Mouse (Mus musculus): ENCODE measurements around the gene Ang. TPM values are rescaled to one million over a fixed set of nuclear protein-coding genes. Genes with fewer than 3 reads are reported as not detected.

Ang gene
- 5.4 TPM for polyA plus RNA-seq (2015; fragmentation: Illumina TruSeq; extraction: RNeasy Lipid Tissue Mini Kit (QIAGEN cat#74804); ENCODE audit: insufficient read depth, low replicate concordance)

GRCm38 (mm10) chr14:51090921-51091900, at the start of gene Ang, which contains the start of gene Rnase4:
Ang (plus strand) TSS chr14:51091150.
Rnase4 (plus strand) TSS chr14:51091077.

GRCm38 (mm10) chr14:51041769-51042168, 49.2 kb upstream of the Ang start, which contains the start of gene Rnase9:
Rnase9 (minus strand) TSS chr14:51041869.

GRCm38 (mm10) chr14:51050063-51050462, 40.9 kb upstream of the Ang start, which contains the start of gene Rnase11:
Rnase11 (minus strand) TSS chr14:51050163.

GRCm38 (mm10) chr14:51057401-51057831, 33.5 kb upstream of the Ang start, which contains the start of gene Rnase12:
Rnase12 (minus strand) TSS chr14:51057661.

GRCm38 (mm10) chr14:51074335-51074734, 16.6 kb upstream of the Ang start, which contains the start of gene Olfr750:
Olfr750 (minus strand) TSS chr14:51074435.

GRCm38 (mm10) chr14:51113916-51114560, 23.1 kb downstream of the Ang start, which contains the start of gene Eddm3b:
Eddm3b (plus strand) TSS chr14:51114426.

GRCm38 (mm10) chr14:51146685-51147084, 55.7 kb downstream of the Ang start, which contains the start of gene Rnase1:
Rnase1 (minus strand) TSS chr14:51146785.

Other genes with a start within 250 kb of the Ang start
- 58.6 TPM for gene Tep1, start 220.6 kb upstream of the Ang start, polyA plus RNA-seq (2015; fragmentation: Illumina TruSeq; extraction: RNeasy Lipid Tissue Mini Kit (QIAGEN cat#74804); ENCODE audit: insufficient read depth, low replicate concordance)
- 0.44 TPM for gene Klhl33, start 193.6 kb upstream of the Ang start, polyA plus RNA-seq (2015; fragmentation: Illumina TruSeq; extraction: RNeasy Lipid Tissue Mini Kit (QIAGEN cat#74804); ENCODE audit: insufficient read depth, low replicate concordance)
- 54.5 TPM for gene Osgep, start 166.3 kb upstream of the Ang start, polyA plus RNA-seq (2015; fragmentation: Illumina TruSeq; extraction: RNeasy Lipid Tissue Mini Kit (QIAGEN cat#74804); ENCODE audit: insufficient read depth, low replicate concordance)
- gene Apex1, start 166.2 kb upstream of the Ang start, polyA plus RNA-seq (2015; fragmentation: Illumina TruSeq; extraction: RNeasy Lipid Tissue Mini Kit (QIAGEN cat#74804); ENCODE audit: insufficient read depth, low replicate concordance) = 60.1 TPM
- gene Pip4p1, start 160.3 kb upstream of the Ang start, polyA plus RNA-seq (2015; fragmentation: Illumina TruSeq; extraction: RNeasy Lipid Tissue Mini Kit (QIAGEN cat#74804); ENCODE audit: insufficient read depth, low replicate concordance) = 134 TPM
- gene Pnp, start 160.1 kb upstream of the Ang start, polyA plus RNA-seq (2015; fragmentation: Illumina TruSeq; extraction: RNeasy Lipid Tissue Mini Kit (QIAGEN cat#74804); ENCODE audit: insufficient read depth, low replicate concordance) = 58.5 TPM
- 76.0 TPM for gene Gm49342, start 146.6 kb upstream of the Ang start, polyA plus RNA-seq (2015; fragmentation: Illumina TruSeq; extraction: RNeasy Lipid Tissue Mini Kit (QIAGEN cat#74804); ENCODE audit: insufficient read depth, low replicate concordance)
- 4.6 TPM for gene Pnp2, start 135.2 kb upstream of the Ang start, polyA plus RNA-seq (2015; fragmentation: Illumina TruSeq; extraction: RNeasy Lipid Tissue Mini Kit (QIAGEN cat#74804); ENCODE audit: insufficient read depth, low replicate concordance)
- 0.26 TPM for gene Rnase10, start 83.4 kb upstream of the Ang start, polyA plus RNA-seq (2015; fragmentation: Illumina TruSeq; extraction: RNeasy Lipid Tissue Mini Kit (QIAGEN cat#74804); ENCODE audit: insufficient read depth, low replicate concordance)
- not detected for gene Rnase9, start 49.3 kb upstream of the Ang start, polyA plus RNA-seq (2015; fragmentation: Illumina TruSeq; extraction: RNeasy Lipid Tissue Mini Kit (QIAGEN cat#74804); ENCODE audit: insufficient read depth, low replicate concordance)
- gene Rnase11, start 41.0 kb upstream of the Ang start, polyA plus RNA-seq (2015; fragmentation: Illumina TruSeq; extraction: RNeasy Lipid Tissue Mini Kit (QIAGEN cat#74804); ENCODE audit: insufficient read depth, low replicate concordance) = not detected
- 4.4 TPM for gene Rnase12, start 33.5 kb upstream of the Ang start, polyA plus RNA-seq (2015; fragmentation: Illumina TruSeq; extraction: RNeasy Lipid Tissue Mini Kit (QIAGEN cat#74804); ENCODE audit: insufficient read depth, low replicate concordance)
- not detected for gene Olfr750, start 16.7 kb upstream of the Ang start, polyA plus RNA-seq (2015; fragmentation: Illumina TruSeq; extraction: RNeasy Lipid Tissue Mini Kit (QIAGEN cat#74804); ENCODE audit: insufficient read depth, low replicate concordance)
- gene Rnase4, start 73 bp upstream of the Ang start, polyA plus RNA-seq (2015; fragmentation: Illumina TruSeq; extraction: RNeasy Lipid Tissue Mini Kit (QIAGEN cat#74804); ENCODE audit: insufficient read depth, low replicate concordance) = 32.5 TPM
- gene Eddm3b, start 23.3 kb downstream of the Ang start, polyA plus RNA-seq (2015; fragmentation: Illumina TruSeq; extraction: RNeasy Lipid Tissue Mini Kit (QIAGEN cat#74804); ENCODE audit: insufficient read depth, low replicate concordance) = not detected
- 227 TPM for gene Rnase6, start 32.8 kb downstream of the Ang start, polyA plus RNA-seq (2015; fragmentation: Illumina TruSeq; extraction: RNeasy Lipid Tissue Mini Kit (QIAGEN cat#74804); ENCODE audit: insufficient read depth, low replicate concordance)
- 7.4 TPM for gene Rnase1, start 55.6 kb downstream of the Ang start, polyA plus RNA-seq (2015; fragmentation: Illumina TruSeq; extraction: RNeasy Lipid Tissue Mini Kit (QIAGEN cat#74804); ENCODE audit: insufficient read depth, low replicate concordance)
- gene Rnase2b, start 71.1 kb downstream of the Ang start, polyA plus RNA-seq (2015; fragmentation: Illumina TruSeq; extraction: RNeasy Lipid Tissue Mini Kit (QIAGEN cat#74804); ENCODE audit: insufficient read depth, low replicate concordance) = not detected
- not detected for gene Ang2, start 108.0 kb downstream of the Ang start, polyA plus RNA-seq (2015; fragmentation: Illumina TruSeq; extraction: RNeasy Lipid Tissue Mini Kit (QIAGEN cat#74804); ENCODE audit: insufficient read depth, low replicate concordance)
- not detected for gene Ear14, start 112.2 kb downstream of the Ang start, polyA plus RNA-seq (2015; fragmentation: Illumina TruSeq; extraction: RNeasy Lipid Tissue Mini Kit (QIAGEN cat#74804); ENCODE audit: insufficient read depth, low replicate concordance)
- gene Rnase2a, start 165.0 kb downstream of the Ang start, polyA plus RNA-seq (2015; fragmentation: Illumina TruSeq; extraction: RNeasy Lipid Tissue Mini Kit (QIAGEN cat#74804); ENCODE audit: insufficient read depth, low replicate concordance) = not detected